Mouse (Mus musculus) embryonic fibroblast, embryonic 13.5 days (primary cell): ENCODE results near the gene Olfr474. TPM values are rescaled to one million over a fixed set of nuclear protein-coding genes. Genes with fewer than 3 reads are reported as not detected.
"Not testable (repeated sequence)": the region's sequence is repeated elsewhere in the genome, so short reads cannot be mapped to it uniquely, and the experiment has no call there.

Experiments used
- H3K27ac ChIP-seq: 2 replicates; pipeline ENCODE4 v1.5.1; 2012; ENCODE audit warnings: low read length, control low read depth, inconsistent platforms; ENCODE audit not compliant: insufficient read depth
- H3K4me1 ChIP-seq: 2 replicates; pipeline ENCODE4 v1.6.1; 2011; ENCODE audit warnings: low read length; ENCODE audit not compliant: control insufficient read depth, insufficient read depth
- H3K4me3 ChIP-seq: 2 replicates; pipeline ENCODE4 v1.5.1; 2011; ENCODE audit warnings: mild to moderate bottlenecking, control low read depth, low read length; ENCODE audit not compliant: insufficient read depth
- CTCF ChIP-seq: IDR thresholded peaks from 2 replicates; pipeline ENCODE4 v1.5.1; 2011; ENCODE audit warnings: mild to moderate bottlenecking, control low read depth, low read length, moderate library complexity, borderline replicate concordance; ENCODE audit not compliant: insufficient read depth
- POLR2A ChIP-seq: IDR thresholded peaks from 2 replicates; pipeline ENCODE4 v1.6.1; 2011; ENCODE audit warnings: low read depth, mild to moderate bottlenecking, control low read depth, low read length, moderate library complexity
- polyA plus RNA-seq: library from polyadenylated mRNA; stranded (reverse); fragments of >200 nt; gene quantifications from 2 replicates; pipeline ENCODE4 v1.2.4, GENCODE M21; 2011; ENCODE audit warnings: low read depth; ENCODE audit not compliant: missing spikeins, insufficient read length

Gene Olfr474
- polyA plus RNA-seq: not detected in 2 replicates

GRCm38 (mm10) chr7:107954343-107954742, at the start of gene Olfr474:
Gene Olfr474 (plus strand): TSS chr7:107954643.
- Histone ChIP-seq H3K4me3 (no peak within 1 kb of the TSS), H3K4me1 (no peaks in the 10 kb centered on the region), H3K27ac (no peak within 1 kb of the TSS)
- TF ChIP-seq POLR2A: no peak

- Histone ChIP-seq H3K4me3 (no peak within 1 kb of the TSS), H3K4me1 (no peaks in the 10 kb centered on the region), H3K27ac (no peak within 1 kb of the TSS)
- no peak for TF ChIP-seq POLR2A
Measured at GRCm38 (mm10) chr7:107930146-107930545, 24.3 kb upstream of the Olfr474 start, which contains the start of gene Olfr473. Gene Olfr473 (plus strand): TSS chr7:107930446.

GRCm38 (mm10) chr7:107952539-107952938, 1.9 kb upstream of the Olfr474 start:
- not testable (repeated sequence) for H3K4me1 ChIP-seq, H3K4me3 ChIP-seq, H3K27ac ChIP-seq

GRCm38 (mm10) chr7:107964503-107964902, 10.1 kb downstream of the Olfr474 start, which contains the start of gene Olfr476:
Gene Olfr476 (plus strand): TSS chr7:107964803.
- Histone ChIP-seq H3K4me1 (no peaks in the 10 kb centered on the region), H3K27ac (no peak within 1 kb of the TSS), H3K4me3 (no peak within 1 kb of the TSS)
- no peak for TF ChIP-seq CTCF
- no peak for TF ChIP-seq POLR2A

GRCm38 (mm10) chr7:107986393-107986792, 31.9 kb downstream of the Olfr474 start, which contains the start of gene Olfr477:
Gene Olfr477 (plus strand): TSS chr7:107986693.
- Histone ChIP-seq H3K4me1 (no peaks in the 10 kb centered on the region), H3K27ac (no peak within 1 kb of the TSS), H3K4me3 (no peak within 1 kb of the TSS)
- TF ChIP-seq POLR2A (no peak), CTCF (no peak)

Other genes with a start within 250 kb of the Olfr474 start
- 1.8 and 3.3 TPM in 2 replicates for gene Cyb5r2, start 196.6 kb upstream of the Olfr474 start, polyA plus RNA-seq
- gene Ovch2, start 153.4 kb upstream of the Olfr474 start, polyA plus RNA-seq: not detected in 2 replicates
- not detected in 2 replicates for gene Olfr467, start 142.4 kb upstream of the Olfr474 start, polyA plus RNA-seq
- gene Olfr469, start 129.1 kb upstream of the Olfr474 start, polyA plus RNA-seq: not detected in 2 replicates
- gene Olfr470, start 107.2 kb upstream of the Olfr474 start, polyA plus RNA-seq: not detected in 2 replicates
- 0.08 TPM in 1 of 2 replicates, not detected in the other for gene Olfr472, start 56.7 kb upstream of the Olfr474 start, polyA plus RNA-seq
- gene Olfr473, start 24.2 kb upstream of the Olfr474 start, polyA plus RNA-seq: not detected in 2 replicates
- gene Olfr476, start 10.2 kb downstream of the Olfr474 start, polyA plus RNA-seq: not detected in 2 replicates
- not detected in 2 replicates for gene Olfr477, start 32.0 kb downstream of the Olfr474 start, polyA plus RNA-seq
- not detected in 2 replicates for gene Olfr478, start 79.3 kb downstream of the Olfr474 start, polyA plus RNA-seq
- not detected in 2 replicates for gene Olfr479, start 96.0 kb downstream of the Olfr474 start, polyA plus RNA-seq
- not detected in 2 replicates for gene Olfr480, start 112.7 kb downstream of the Olfr474 start, polyA plus RNA-seq
- not detected in 2 replicates for gene Olfr481, start 125.2 kb downstream of the Olfr474 start, polyA plus RNA-seq
- not detected in 2 replicates for gene Olfr482, start 142.9 kb downstream of the Olfr474 start, polyA plus RNA-seq
- gene Olfr483, start 146.2 kb downstream of the Olfr474 start, polyA plus RNA-seq: not detected in 2 replicates
- gene Olfr484, start 172.8 kb downstream of the Olfr474 start, polyA plus RNA-seq: not detected in 2 replicates
- not detected in 2 replicates for gene Olfr485, start 205.2 kb downstream of the Olfr474 start, polyA plus RNA-seq
- not detected in 2 replicates for gene Olfr486, start 218.1 kb downstream of the Olfr474 start, polyA plus RNA-seq